Mouse (Mus musculus) bone marrow macrophage, adult 2 months (primary cell): ENCODE data around the gene Ltbp2.

ENCODE experiments used
- CTCF ChIP-seq: IDR thresholded peaks from 2 replicates; pipeline ENCODE4 v1.5.1; 2012; ENCODE audit warnings: low read depth, mild to moderate bottlenecking, low read length, moderate library complexity
- POLR2A ChIP-seq: IDR thresholded peaks from 2 replicates; pipeline ENCODE4 v1.6.1; 2012; ENCODE audit warnings: mild to moderate bottlenecking, low read depth, low read length, borderline replicate concordance

DNA sequence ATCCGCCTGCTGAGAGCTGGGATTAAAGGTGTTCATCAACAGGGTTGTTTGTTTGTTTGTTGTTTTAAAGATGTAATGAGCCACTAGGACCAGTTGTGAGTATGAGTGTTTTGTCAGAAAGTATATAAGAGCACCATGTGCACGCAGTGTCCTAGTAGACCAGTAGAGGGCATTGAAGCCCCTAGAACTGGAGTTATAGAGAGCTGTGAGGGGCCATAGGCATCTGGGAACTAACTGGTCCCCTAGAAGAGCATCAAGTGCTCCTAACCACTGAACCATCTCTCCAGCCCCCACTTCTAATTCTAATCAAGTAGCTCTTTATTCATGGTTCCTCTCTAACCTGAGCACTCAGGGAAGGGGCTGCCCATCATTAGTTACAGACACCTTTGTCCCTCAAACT, 117.3 kb downstream of the Ltbp2 start:
- TF ChIP-seq CTCF (0 out of 2 replicates have a peak, but pooled peaks have one; percentile 27), POLR2A (no peak)
